Mouse (Mus musculus) liver, embryonic 14.5 days (tissue): ENCODE data around the gene Cobl. TPM values are rescaled to one million over a fixed set of nuclear protein-coding genes. Genes with fewer than 3 reads are reported as not detected.

ENCODE experiments used
- ATAC-seq: fragments of 200-750 bp; cut with Nextera tagmentation; 2 replicates; pipeline ENCODE4 v1.8.0; 2017; ENCODE audit warnings: moderate number of reproducible peaks, mild to moderate bottlenecking, moderate library complexity; ENCODE audit not compliant: insufficient read depth
- DNase-seq, 3 experiments: peaks; one replicate each; pipeline ENCODE4 v3.0.0-alpha.2; 2012 to 2013; ENCODE audit warnings: low read depth in 3 of 3, low spot score in 3 of 3
- H3K27ac ChIP-seq: fragments of 300-500 bp; sonication (generic); 2 replicates; pipeline ENCODE4 v1.5.1; 2014; ENCODE audit warnings: moderate library complexity, mild to moderate bottlenecking, control low read depth, inconsistent platforms
- H3K27me3 ChIP-seq: fragments of 300-500 bp; sonication (generic); 2 replicates; pipeline ENCODE4 v1.6.1; 2014; ENCODE audit warnings: mild to moderate bottlenecking, low read length, moderate library complexity; ENCODE audit not compliant: control insufficient read depth, insufficient read depth
- H3K36me3 ChIP-seq: fragments of 300-500 bp; sonication (generic); replicated peaks from 2 replicates; pipeline ENCODE4 v1.6.1; 2014; ENCODE audit warnings: low read depth; ENCODE audit not compliant: control insufficient read depth, insufficient read depth
- H3K4me1 ChIP-seq, 2 experiments: fragments of 200-500 bp in 1 of 2; fragments of 300-500 bp in 1 of 2; sonication (generic) in 1 of 2; replicated peaks; 2 replicates each; pipeline ENCODE4 v1.6.1; 2012 to 2014; ENCODE audit warnings: antibody characterized with exemption in 1 of 2, inconsistent platforms in 1 of 2, low read length in 1 of 2; ENCODE audit not compliant: control insufficient read depth in 2 of 2, insufficient read depth in 2 of 2
- H3K4me2 ChIP-seq: fragments of 300-500 bp; sonication (generic); 2 replicates; pipeline ENCODE4 v1.6.1; 2014; ENCODE audit warnings: low read depth, mild to moderate bottlenecking, control low read depth, moderate library complexity
- H3K4me3 ChIP-seq, 2 experiments: fragments of 200-500 bp in 1 of 2; fragments of 300-500 bp in 1 of 2; sonication (generic) in 1 of 2; 2 replicates each; pipeline ENCODE4 v1.5.1; 2012 to 2014; ENCODE audit warnings: low read depth in 2 of 2, low read length in 2 of 2, mild to moderate bottlenecking in 2 of 2, control low read depth in 1 of 2, inconsistent platforms in 1 of 2, moderate library complexity in 1 of 2; ENCODE audit not compliant: insufficient read depth in 1 of 2
- H3K9ac ChIP-seq: fragments of 300-500 bp; sonication (generic); replicated peaks from 2 replicates; pipeline ENCODE4 v1.6.1; 2014; ENCODE audit warnings: mild to moderate bottlenecking, control low read depth, moderate library complexity
- H3K9me3 ChIP-seq: fragments of 300-500 bp; sonication (generic); 2 replicates; pipeline ENCODE4 v1.6.1; 2016; ENCODE audit warnings: low read length, mixed read lengths; ENCODE audit not compliant: control insufficient read depth
- CTCF ChIP-seq: IDR thresholded peaks from 2 replicates; pipeline ENCODE4 v1.5.1; 2016; ENCODE audit warnings: antibody characterized with exemption, low read depth, control low read depth
- EP300 ChIP-seq: IDR thresholded peaks from 2 replicates; pipeline ENCODE4 v1.6.1; 2016; ENCODE audit warnings: antibody characterized with exemption, low read depth
- WGBS: fragments of 180-500 bp; shearing (Covaris S2); extraction: QIAGEN DNeasy Blood & Tissue Kit; methylation state at CpG from one replicate; pipeline ENCODE4 v1.1.7; 2014; ENCODE audit not compliant: insufficient replicate concordance; 5-methylcytosine and 5-hydroxymethylcytosine counted together
- polyA plus RNA-seq, 2 experiments: library from polyadenylated mRNA; depleted of rRNA in 1 of 2; stranded (reverse) in 1 of 2; unstranded in 1 of 2; fragments of >200 nt; fragmentation: Nextera tagmentation in 1 of 2; extraction: Ambion mirVana in 1 of 2; gene quantifications; 2 replicates each; pipeline versions ENCODE4 v1.2.1 to v1.2.3; 2012 to 2014

Cobl gene
- polyA plus RNA-seq, 2 experiments, result 0.56 to 0.64 TPM

- Histone ChIP-seq H3K9me3 (no peaks in the 10 kb centered on the region), H3K9ac (no peak overlapping the region), H3K27ac (no peak overlapping the region), H3K4me1 (no peaks in the 10 kb centered on the region), H3K36me3 (no peaks in the 10 kb centered on the region), H3K27me3 (no peaks in the 10 kb centered on the region), H3K4me2 (no peak overlapping the region), H3K4me3 (no peak overlapping the region)
- no peak for DNase-seq
- ATAC-seq, result no peak
- WGBS, result 48% methylated on average over 4 of the region's 4 CpGs
- TF ChIP-seq CTCF, result no peak
- no peak for TF ChIP-seq EP300
Observed at GRCm38 (mm10) chr11:12358602-12359001, 106.2 kb downstream of the Cobl start.

DNA sequence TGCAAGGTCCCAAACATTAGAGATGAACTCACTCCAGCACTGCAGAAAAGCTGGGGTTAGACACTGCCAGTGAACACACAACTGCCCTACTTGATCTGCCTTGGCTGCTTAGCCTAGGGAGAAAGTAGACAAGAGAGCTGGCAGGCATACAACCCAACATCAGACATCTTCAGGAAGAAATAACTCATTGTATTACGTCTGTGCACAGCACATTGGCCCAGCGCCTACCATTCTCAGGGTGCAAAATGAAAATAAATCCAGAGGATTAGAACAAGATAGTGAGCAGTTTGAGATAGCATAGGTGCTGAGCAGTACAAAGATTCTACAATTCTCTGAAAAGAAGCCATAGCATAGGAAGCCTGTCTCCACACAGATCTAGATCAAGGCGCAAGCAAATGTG, 109.1 kb downstream of the Cobl start:
- H3K27me3 ChIP-seq, result no peaks in the 10 kb centered on the region
- H3K9me3 ChIP-seq, result no peaks in the 10 kb centered on the region
- no peak for DNase-seq
- H3K27ac ChIP-seq, result no peak overlapping the region
- 66% methylated on average over 3 of the region's 3 CpGs for WGBS
- H3K4me1 ChIP-seq, result no peaks in the 10 kb centered on the region
- no peaks in the 10 kb centered on the region for H3K36me3 ChIP-seq
- TF ChIP-seq CTCF, result no peak
- TF ChIP-seq EP300, result no peak
- H3K9ac ChIP-seq, result no peak overlapping the region
- no peak overlapping the region for H3K4me3 ChIP-seq
- no peak for ATAC-seq
- no peak overlapping the region for H3K4me2 ChIP-seq

GRCm38 (mm10) chr11:12350986-12351546, 113.7 kb downstream of the Cobl start:
- H3K4me1 ChIP-seq, result no peaks in the 10 kb centered on the region
- H3K27me3 ChIP-seq, result no peaks in the 10 kb centered on the region
- ATAC-seq, result no peak
- WGBS, result 34% methylated on average over 3 of the region's 3 CpGs
- TF ChIP-seq EP300 (no peak), CTCF (no peak)
- no peaks in the 10 kb centered on the region for H3K36me3 ChIP-seq
- H3K9me3 ChIP-seq, result no peaks in the 10 kb centered on the region
- no peak overlapping the region for H3K9ac ChIP-seq
- no peak for DNase-seq
- no peak overlapping the region for H3K27ac ChIP-seq
- no peak overlapping the region for H3K4me3 ChIP-seq
- H3K4me2 ChIP-seq, result no peak overlapping the region

DNA sequence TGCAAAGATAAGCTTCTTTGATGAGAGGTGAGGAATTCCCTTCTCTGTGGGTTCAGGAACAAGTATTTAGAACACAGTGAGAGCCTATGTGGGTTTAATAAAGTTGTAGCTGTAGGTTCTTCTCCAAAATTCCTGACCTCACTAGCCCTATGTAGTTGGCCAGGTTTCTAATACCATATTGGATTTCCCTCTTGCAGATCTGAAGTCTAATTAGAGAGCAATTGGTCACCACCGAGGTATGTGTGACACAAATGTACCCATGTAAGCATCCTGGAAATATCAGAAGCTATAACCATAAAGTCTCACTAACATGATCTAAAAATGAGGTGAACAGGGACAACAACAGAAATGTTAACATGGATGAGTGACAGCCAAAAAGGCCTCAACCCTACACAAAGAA, 114.7 kb downstream of the Cobl start:
- Histone ChIP-seq H3K4me1 (no peaks in the 10 kb centered on the region), H3K4me2 (no peak overlapping the region), H3K36me3 (no peaks in the 10 kb centered on the region), H3K4me3 (no peak overlapping the region), H3K27ac (no peak overlapping the region), H3K9me3 (no peaks in the 10 kb centered on the region), H3K27me3 (no peaks in the 10 kb centered on the region), H3K9ac (no peak overlapping the region)
- TF ChIP-seq CTCF, result no peak
- no peak for TF ChIP-seq EP300
- 47% methylated on average over 1 of the region's 1 CpGs for WGBS
- DNase-seq, result no peak
- ATAC-seq, result no peak

- no peaks in the 10 kb centered on the region for H3K36me3 ChIP-seq
- H3K27ac ChIP-seq, result no peak overlapping the region
- no peaks in the 10 kb centered on the region for H3K27me3 ChIP-seq
- H3K9ac ChIP-seq, result no peak overlapping the region
- no peak for ATAC-seq
- H3K4me2 ChIP-seq, result no peak overlapping the region
- 66% methylated on average over 2 of the region's 2 CpGs for WGBS
- no peak for TF ChIP-seq CTCF
- no peak for TF ChIP-seq EP300
- no peaks in the 10 kb centered on the region for H3K9me3 ChIP-seq
- no peaks in the 10 kb centered on the region for H3K4me1 ChIP-seq
- H3K4me3 ChIP-seq, result no peak overlapping the region
- no peak for DNase-seq
Observed at GRCm38 (mm10) chr11:12346486-12346885, 118.3 kb downstream of the Cobl start.
